Mouse (Mus musculus): ENCODE measurements around the gene Acbd6.

- no peak for TF ChIP-seq CTCF (conservative IDR thresholded peaks at IDR 0.05; ENCODE audit: low read length)
- no peak for TF ChIP-seq POU5F1 (IDR thresholded peaks at IDR 0.05; ENCODE audit: borderline replicate concordance, low read length)
Observed at GRCm38 (mm10) chr1:155725876-155726275, 168.0 kb downstream of the Acbd6 start.
